Mouse (Mus musculus): ENCODE results near the gene Slc2a12. TPM values are rescaled to one million over a fixed set of nuclear protein-coding genes. Genes with fewer than 3 reads are reported as not detected.

The Slc2a12 gene
- polyA plus RNA-seq, 1 experiment from 2014 or later = 0.05 TPM

GRCm38 (mm10) chr10:22708190-22708843 is 63.5 kb downstream of the Slc2a12 start:
- Histone ChIP-seq H3K27ac (no peak overlapping the region), H3K36me3 (peaks cover 54% of the 10 kb centered on the region), H3K9me3 (replicated peaks) (no peaks in the 10 kb centered on the region), H3K27me3 (no peaks in the 10 kb centered on the region), H3K9ac (no peak overlapping the region), H3K4me3 (replicated peaks) (no peak overlapping the region), H3K4me1 (replicated peaks) (no peaks in the 10 kb centered on the region), H3K4me2 (no peak overlapping the region)
- DNase-seq (no peak), ATAC-seq (ENCODE audit: low read depth) (no peak)
- 87% methylated on average over 7 of the region's 7 CpGs for WGBS (ENCODE audit: insufficient replicate concordance)

- WGBS (ENCODE audit: insufficient replicate concordance) = 86% methylated on average over 13 of the region's 13 CpGs
- Histone ChIP-seq H3K4me1 (replicated peaks) (no peaks in the 10 kb centered on the region), H3K4me3 (replicated peaks) (no peak overlapping the region), H3K4me2 (no peak overlapping the region), H3K9ac (no peak overlapping the region), H3K27me3 (no peaks in the 10 kb centered on the region), H3K9me3 (replicated peaks) (no peaks in the 10 kb centered on the region), H3K27ac (no peak overlapping the region), H3K36me3 (peaks cover 47% of the 10 kb centered on the region)
- DNase-seq (no peak), ATAC-seq (ENCODE audit: low read depth) (no peak)
These were observed 65.5 kb downstream of the Slc2a12 start for GRCm38 (mm10) chr10:22710173-22710777.

GRCm38 (mm10) chr10:22712955-22713354 is 68.1 kb downstream of the Slc2a12 start:
- Histone ChIP-seq H3K9me3 (replicated peaks) (no peaks in the 10 kb centered on the region), H3K4me3 (replicated peaks) (no peak overlapping the region), H3K4me1 (replicated peaks) (no peaks in the 10 kb centered on the region), H3K4me2 (no peak overlapping the region), H3K27me3 (no peaks in the 10 kb centered on the region), H3K36me3 (peaks cover 22% of the 10 kb centered on the region), H3K9ac (no peak overlapping the region), H3K27ac (no peak overlapping the region)
- WGBS (ENCODE audit: insufficient replicate concordance) = 69% methylated on average over 2 of the region's 2 CpGs
- ATAC-seq (ENCODE audit: low read depth) = no peak
- DNase-seq = no peak

GRCm38 (mm10) chr10:22714520-22714919 is 69.7 kb downstream of the Slc2a12 start:
- WGBS (ENCODE audit: insufficient replicate concordance) = 61% methylated on average over 4 of the region's 4 CpGs
- ATAC-seq (ENCODE audit: low read depth) = no peak
- H3K9ac ChIP-seq = no peak overlapping the region
- no peak overlapping the region for H3K4me3 ChIP-seq (replicated peaks)
- no peak overlapping the region for H3K4me2 ChIP-seq
- no peak for DNase-seq
- peaks cover 9% of the 10 kb centered on the region for H3K36me3 ChIP-seq
- no peaks in the 10 kb centered on the region for H3K9me3 ChIP-seq (replicated peaks)
- H3K27me3 ChIP-seq = no peaks in the 10 kb centered on the region
- H3K27ac ChIP-seq = no peak overlapping the region
- no peaks in the 10 kb centered on the region for H3K4me1 ChIP-seq (replicated peaks)

- H3K9ac ChIP-seq = no peak overlapping the region
- H3K4me1 ChIP-seq (replicated peaks) = peaks cover 14% of the 10 kb centered on the region
- DNase-seq (no peak), ATAC-seq (ENCODE audit: low read depth) (no peak)
- H3K4me2 ChIP-seq = no peak overlapping the region
- H3K27me3 ChIP-seq = no peaks in the 10 kb centered on the region
- H3K27ac ChIP-seq = no peak overlapping the region
- no peak overlapping the region for H3K4me3 ChIP-seq (replicated peaks)
- H3K9me3 ChIP-seq (replicated peaks) = no peaks in the 10 kb centered on the region
- H3K36me3 ChIP-seq = no peaks in the 10 kb centered on the region
- 43% methylated on average over 4 of the region's 4 CpGs for WGBS (ENCODE audit: insufficient replicate concordance)
These were observed 73.7 kb downstream of the Slc2a12 start for GRCm38 (mm10) chr10:22718475-22718874.

GRCm38 (mm10) chr10:22720781-22721529 is 76.1 kb downstream of the Slc2a12 start:
- Histone ChIP-seq H3K9me3 (replicated peaks) (no peaks in the 10 kb centered on the region), H3K36me3 (no peaks in the 10 kb centered on the region), H3K4me3 (replicated peaks) (no peak overlapping the region), H3K4me2 (no peak overlapping the region), H3K27ac (no peak overlapping the region), H3K9ac (no peak overlapping the region), H3K4me1 (replicated peaks) (peaks cover 38% of the 10 kb centered on the region), H3K27me3 (no peaks in the 10 kb centered on the region)
- ATAC-seq (ENCODE audit: low read depth) (no peak), DNase-seq (no peak)
- WGBS (ENCODE audit: insufficient replicate concordance) = 79% methylated on average over 5 of the region's 5 CpGs

DNA sequence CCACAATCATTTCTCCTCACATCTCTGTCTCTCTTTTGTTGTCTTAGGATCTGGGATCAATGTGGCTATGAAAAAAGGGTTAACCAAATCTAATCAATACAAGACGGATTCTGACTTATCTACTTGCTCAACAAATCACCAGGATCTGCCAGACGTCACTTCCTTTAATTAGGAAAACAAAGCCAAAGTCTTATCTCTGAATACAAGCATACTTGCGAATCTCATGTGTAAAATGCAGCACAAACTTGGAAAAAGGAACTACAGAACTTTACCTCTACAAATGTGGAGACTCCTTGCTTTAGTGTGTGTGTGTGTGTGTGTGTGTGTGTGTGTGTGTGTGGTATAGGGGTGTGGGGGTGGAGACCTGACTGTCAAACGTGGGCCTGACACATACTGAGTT is 80.4 kb downstream of the Slc2a12 start:
- Histone ChIP-seq H3K4me1 (replicated peaks) (peaks cover 73% of the 10 kb centered on the region), H3K27ac (no peak overlapping the region), H3K9me3 (replicated peaks) (no peaks in the 10 kb centered on the region), H3K4me3 (replicated peaks) (no peak overlapping the region), H3K4me2 (no peak overlapping the region), H3K9ac (no peak overlapping the region), H3K27me3 (no peaks in the 10 kb centered on the region), H3K36me3 (no peaks in the 10 kb centered on the region)
- ATAC-seq (ENCODE audit: low read depth) (no peak), DNase-seq (no peak)
- WGBS (ENCODE audit: insufficient replicate concordance) = 16% methylated on average over 4 of the region's 4 CpGs

DNA sequence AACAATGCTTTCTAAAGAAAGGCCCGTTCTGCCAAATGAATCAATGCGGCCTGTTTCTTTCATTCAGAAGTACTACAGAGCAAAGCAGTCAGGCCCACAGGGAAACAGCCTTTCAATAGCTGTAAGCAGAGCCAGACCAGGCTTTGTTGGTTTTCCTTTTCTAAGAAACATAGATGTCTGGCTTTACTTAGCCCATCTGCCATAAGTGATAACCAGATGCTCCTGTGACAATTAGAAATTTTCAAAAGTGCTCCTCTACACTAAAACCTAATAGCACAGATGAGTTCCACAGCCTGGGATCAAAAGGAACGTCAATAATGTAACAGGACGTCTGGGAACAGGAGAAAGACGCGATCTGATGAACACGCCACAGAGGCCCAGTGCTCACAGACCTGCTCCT is 81.5 kb downstream of the Slc2a12 start:
- Histone ChIP-seq H3K9me3 (replicated peaks) (no peaks in the 10 kb centered on the region), H3K4me1 (replicated peaks) (peaks cover 69% of the 10 kb centered on the region), H3K27ac (no peak overlapping the region), H3K27me3 (no peaks in the 10 kb centered on the region), H3K9ac (no peak overlapping the region; the same call in 1 of the 2 replicates), H3K36me3 (no peaks in the 10 kb centered on the region), H3K4me2 (no peak overlapping the region), H3K4me3 (replicated peaks) (no peak overlapping the region)
- no peak for DNase-seq
- no peak for ATAC-seq (ENCODE audit: low read depth)
- 64% methylated on average over 7 of the region's 7 CpGs for WGBS (ENCODE audit: insufficient replicate concordance)

- Histone ChIP-seq H3K36me3 (no peaks in the 10 kb centered on the region), H3K9me3 (replicated peaks) (no peaks in the 10 kb centered on the region), H3K9ac (no peak overlapping the region), H3K4me3 (replicated peaks) (no peak overlapping the region), H3K27me3 (no peaks in the 10 kb centered on the region), H3K27ac (no peak overlapping the region), H3K4me2 (no peak overlapping the region), H3K4me1 (replicated peaks) (peaks cover 75% of the 10 kb centered on the region)
- 79% methylated on average over 1 of the region's 1 CpGs for WGBS (ENCODE audit: insufficient replicate concordance)
- no peak for ATAC-seq (ENCODE audit: low read depth)
- no peak for DNase-seq
These were observed 83.4 kb downstream of the Slc2a12 start for GRCm38 (mm10) chr10:22728257-22728656.

GRCm38 (mm10) chr10:22730266-22730991 is 85.6 kb downstream of the Slc2a12 start:
- Histone ChIP-seq H3K27me3 (no peaks in the 10 kb centered on the region), H3K4me2 (peak overlapping the region; percentile 92), H3K9me3 (replicated peaks) (no peaks in the 10 kb centered on the region), H3K36me3 (no peaks in the 10 kb centered on the region), H3K4me3 (replicated peaks) (peak overlapping the region; percentile 96), H3K27ac (peak overlapping the region; percentile 88), H3K4me1 (replicated peaks) (peaks cover 54% of the 10 kb centered on the region), H3K9ac (peak overlapping the region; percentile 93)
- DNase-seq = no peak
- WGBS (ENCODE audit: insufficient replicate concordance) = under 1% methylated on average over 39 of the region's 39 CpGs
- peak; percentile 69 for ATAC-seq (ENCODE audit: low read depth)

DNA sequence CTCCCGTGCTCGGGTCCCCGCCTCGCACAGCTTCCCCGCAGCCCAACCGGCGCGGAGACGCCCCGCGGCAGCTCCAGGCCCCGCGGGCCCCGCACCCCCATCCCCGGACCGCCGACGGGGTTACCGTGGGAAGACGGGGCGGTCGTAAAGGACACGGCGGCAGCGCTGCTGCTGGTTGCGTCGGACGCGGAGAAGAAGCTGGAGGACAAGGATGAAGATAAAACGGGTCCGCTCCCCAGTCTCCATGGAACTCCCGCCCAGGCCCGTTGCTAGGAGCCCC is 86.1 kb downstream of the Slc2a12 start:
- Histone ChIP-seq H3K27ac (peak overlapping the region; percentile 88), H3K4me3 (replicated peaks) (peak overlapping the region; percentile 96), H3K27me3 (no peaks in the 10 kb centered on the region), H3K4me1 (replicated peaks) (peaks cover 49% of the 10 kb centered on the region), H3K36me3 (no peaks in the 10 kb centered on the region), H3K4me2 (peak overlapping the region; percentile 92), H3K9me3 (replicated peaks) (no peaks in the 10 kb centered on the region), H3K9ac (peak overlapping the region; percentile 93)
- WGBS (ENCODE audit: insufficient replicate concordance) = under 1% methylated on average over 27 of the region's 33 CpGs
- ATAC-seq (ENCODE audit: low read depth) = no peak
- DNase-seq = no peak

Measured in liver, embryonic 13.5 days (tissue).